8 mouse cellular contexts compared by ENCODE assay signal in genomic region chr10:128175996-128176755, GRCm38 (mm10). TPM values are rescaled to one million over a fixed set of nuclear protein-coding genes. Genes with fewer than 3 reads are reported as not detected.
A peak's percentile ranks its signal among the peaks of the same experiment; 100 is the strongest.
DNase-seq lines count a peak whose midpoint lies in the region; ATAC-seq and TF ChIP-seq lines count a peak whose summit lies in the region.

No protein-coding gene starts in this region.

- peak overlapping the region; percentile 81 for H3K4me2 ChIP-seq in embryonic facial prominence, embryonic 12.5 days (replicated peaks)
- H3K4me2 ChIP-seq in limb, embryonic 14.5 days (replicated peaks; ENCODE audit: low read depth, low read length, severe bottlenecking): peak overlapping the region; percentile 79
- peak overlapping the region; percentile 58 for H3K4me2 ChIP-seq in midbrain, embryonic 14.5 days (ENCODE audit: low read length)

- H3K36me3 ChIP-seq in embryonic facial prominence, embryonic 12.5 days: no peaks in the 10 kb centered on the region
- no peaks in the 10 kb centered on the region for H3K36me3 ChIP-seq in kidney, adult 2 months (ENCODE audit: control insufficient read depth, insufficient read depth, low read length)
- H3K36me3 ChIP-seq in limb, embryonic 14.5 days (ENCODE audit: control insufficient read depth, insufficient read depth, low read length): no peaks in the 10 kb centered on the region
- H3K36me3 ChIP-seq in midbrain, embryonic 14.5 days (ENCODE audit: control insufficient read depth, insufficient read depth, low read length): no peaks in the 10 kb centered on the region
- no peaks in the 10 kb centered on the region for H3K36me3 ChIP-seq in spleen, adult 2 months (ENCODE audit: control insufficient read depth, insufficient read depth, low read length)

- no peak for TF ChIP-seq POLR2A in kidney, adult 2 months (IDR thresholded peaks at IDR 0.05; ENCODE audit: low read depth, low read length)
- no peak for TF ChIP-seq POLR2A in limb, embryonic 14.5 days (IDR thresholded peaks at IDR 0.05; ENCODE audit: borderline replicate concordance, extremely low read depth, insufficient read depth, insufficient read length)
- TF ChIP-seq POLR2A in spleen, adult 2 months (IDR thresholded peaks at IDR 0.05; ENCODE audit: low read depth, low read length): no peak

- TF ChIP-seq CTCF in kidney, adult 2 months (conservative IDR thresholded peaks at IDR 0.05; ENCODE audit: insufficient read depth, insufficient read length, low read depth, low read length): no peak
- no peak for TF ChIP-seq CTCF in spleen, adult 2 months (IDR thresholded peaks at IDR 0.05; ENCODE audit: extremely low read depth, insufficient read depth, insufficient read length, insufficient replicate concordance)

- H3K4me1 ChIP-seq in embryonic facial prominence, embryonic 12.5 days: peaks cover 22% of the 10 kb centered on the region
- H3K4me1 ChIP-seq in kidney, adult 2 months (ENCODE audit: control insufficient read depth, insufficient read depth, low read length): peaks cover 16% of the 10 kb centered on the region
- H3K4me1 ChIP-seq in limb, embryonic 14.5 days (ENCODE audit: control insufficient read depth, insufficient read depth, low read length): peaks cover 23% of the 10 kb centered on the region
- H3K4me1 ChIP-seq in midbrain, embryonic 14.5 days (ENCODE audit: control insufficient read depth, insufficient read depth, low read length): peaks cover 10% of the 10 kb centered on the region
- H3K4me1 ChIP-seq in spleen, adult 2 months (ENCODE audit: control insufficient read depth, insufficient read depth, insufficient read length): peaks cover 7% of the 10 kb centered on the region; the same call in 1 of the 2 replicates

- H3K27me3 ChIP-seq in embryonic facial prominence, embryonic 12.5 days: no peaks in the 10 kb centered on the region
- no peaks in the 10 kb centered on the region for H3K27me3 ChIP-seq in kidney, adult 2 months (replicated peaks; ENCODE audit: control insufficient read depth, insufficient read depth, low read length)
- no peaks in the 10 kb centered on the region for H3K27me3 ChIP-seq in limb, embryonic 14.5 days (ENCODE audit: control insufficient read depth, insufficient read depth, low read length)
- H3K27me3 ChIP-seq in midbrain, embryonic 14.5 days (ENCODE audit: control insufficient read depth, insufficient read depth, low read length): no peaks in the 10 kb centered on the region
- H3K27me3 ChIP-seq in spleen, adult 2 months (ENCODE audit: control insufficient read depth, insufficient read depth, low read length): no peaks in the 10 kb centered on the region

- 1% methylated on average over 17 of the region's 17 CpGs for WGBS in embryonic facial prominence, embryonic 12.5 days
- under 1% methylated on average over 17 of the region's 17 CpGs for WGBS in kidney, adult 2 months
- WGBS in limb, embryonic 14.5 days: under 1% methylated on average over 16 of the region's 17 CpGs
- WGBS in midbrain, embryonic 14.5 days: 1% methylated on average over 17 of the region's 17 CpGs
- WGBS in spleen, adult 2 months: under 1% methylated on average over 17 of the region's 17 CpGs

- peak overlapping the region; percentile 62 for H3K4me3 ChIP-seq in embryonic facial prominence, embryonic 12.5 days
- H3K4me3 ChIP-seq in kidney, adult 2 months (ENCODE audit: insufficient read depth, low read depth, low read length): peak overlapping the region; percentile 69
- peak overlapping the region; percentile 65 for H3K4me3 ChIP-seq in limb, embryonic 14.5 days (replicated peaks; ENCODE audit: low read length)
- peak overlapping the region; percentile 39 for H3K4me3 ChIP-seq in midbrain, embryonic 14.5 days (replicated peaks; ENCODE audit: low read depth, low read length)
- H3K4me3 ChIP-seq in spleen, adult 2 months (ENCODE audit: extremely low read depth, insufficient read depth, insufficient read length): peak overlapping the region; percentile 99

- peak; percentile 86 for DNase-seq in A20 (ENCODE audit: low read depth, low spot score)
- peak; percentile 76 for DNase-seq in adrenal gland, postnatal 10 days
- DNase-seq in heart, adult 9 months (ENCODE audit: low spot score in 2 of 2): peak; percentile 63 to 80
- peak; percentile 88 for DNase-seq in kidney, adult 2 months
- DNase-seq in limb, embryonic 14.5 days (ENCODE audit: low spot score): peak; percentile 96
- peak; percentile 88 for DNase-seq in midbrain, embryonic 14.5 days
- peak; percentile 70 to 71 for DNase-seq in spleen, adult 2 months (ENCODE audit: low read depth in 1 of 2, low spot score in 2 of 2)

- peak overlapping the region; percentile 69 for H3K9ac ChIP-seq in embryonic facial prominence, embryonic 12.5 days
- peak overlapping the region; percentile 69 for H3K9ac ChIP-seq in limb, embryonic 14.5 days (ENCODE audit: low read depth, low read length, severe bottlenecking)
- peak overlapping the region; percentile 34 for H3K9ac ChIP-seq in midbrain, embryonic 14.5 days (replicated peaks; ENCODE audit: low read length)

- H3K9me3 ChIP-seq in embryonic facial prominence, embryonic 12.5 days: no peaks in the 10 kb centered on the region
- no peaks in the 10 kb centered on the region for H3K9me3 ChIP-seq in limb, embryonic 14.5 days (ENCODE audit: control insufficient read depth, low read length)
- H3K9me3 ChIP-seq in midbrain, embryonic 14.5 days (ENCODE audit: control insufficient read depth, low read length): no peaks in the 10 kb centered on the region

- ATAC-seq in embryonic facial prominence, embryonic 12.5 days (ENCODE audit: insufficient number of reproducible peaks, insufficient read depth, low FRiP score, low TSS enrichment): peak; percentile 72; the same call in 1 of the 2 replicates
- peak; percentile 91 for ATAC-seq in limb, embryonic 14.5 days (ENCODE audit: low FRiP score, low read depth)
- ATAC-seq in midbrain, embryonic 14.5 days (ENCODE audit: low FRiP score, low TSS enrichment): peak; percentile 71; the same call in 1 of the 2 replicates

- H3K27ac ChIP-seq in embryonic facial prominence, embryonic 12.5 days: peak overlapping the region; percentile 95
- peak overlapping the region; percentile 77 for H3K27ac ChIP-seq in kidney, adult 2 months (ENCODE audit: insufficient read depth, low read depth, low read length)
- peak overlapping the region; percentile 91 for H3K27ac ChIP-seq in limb, embryonic 14.5 days (replicated peaks; ENCODE audit: low read depth, low read length)
- H3K27ac ChIP-seq in midbrain, embryonic 14.5 days (replicated peaks; ENCODE audit: low read depth, low read length): peak overlapping the region; percentile 46; the same call in 1 of the 2 replicates
- 0 out of 2 replicates have a peak overlapping the region, but pooled peaks have one; percentile 15 for H3K27ac ChIP-seq in spleen, adult 2 months (ENCODE audit: insufficient read depth, low read length)

RNA-seq across cellular contexts. Expression of gene Rbms2, which starts 3.9 kb away (rescaled TPM):
- 10 to 100 TPM; 65.3 to 74.8 TPM for total RNA-seq in adrenal gland, postnatal 10 days (2021)
- polyA plus RNA-seq in embryonic facial prominence, embryonic 12.5 days (2016; fragmentation: Nextera tagmentation; extraction: Ambion mirVana): 31.7 and 33.6 TPM in 2 replicates
- polyA plus RNA-seq in kidney, adult 2 months (2012; rRNA removed): 69.0 and 70.1 TPM in 2 replicates
- 113 and 117 TPM in 2 replicates for polyA plus RNA-seq in limb, embryonic 14.5 days (2012; rRNA removed)
- 33.8 and 35.9 TPM in 2 replicates for polyA plus RNA-seq in limb, embryonic 14.5 days (2014; fragmentation: Nextera tagmentation; extraction: Ambion mirVana)
- polyA plus RNA-seq in midbrain, embryonic 14.5 days (2014; fragmentation: Nextera tagmentation; extraction: Ambion mirVana): 5.0 and 7.1 TPM in 2 replicates
- polyA plus RNA-seq in spleen, adult 2 months (2012; rRNA removed): 30.0 and 37.0 TPM in 2 replicates

RNA-seq across cellular contexts. Expression of gene Gls2, which starts 18.1 kb away (rescaled TPM):
- total RNA-seq in adrenal gland, postnatal 10 days (2021): 10 to 100 TPM; 12.8 to 22.3 TPM
- 1.1 and 2.7 TPM in 2 replicates for polyA plus RNA-seq in embryonic facial prominence, embryonic 12.5 days (2016; fragmentation: Nextera tagmentation; extraction: Ambion mirVana)
- polyA plus RNA-seq in kidney, adult 2 months (2012; rRNA removed): 0.33 and 0.61 TPM in 2 replicates
- polyA plus RNA-seq in limb, embryonic 14.5 days (2012; rRNA removed): 4.8 and 5.8 TPM in 2 replicates
- polyA plus RNA-seq in limb, embryonic 14.5 days (2014; fragmentation: Nextera tagmentation; extraction: Ambion mirVana): 2.0 and 2.5 TPM in 2 replicates
- 0.70 and 1.3 TPM in 2 replicates for polyA plus RNA-seq in midbrain, embryonic 14.5 days (2014; fragmentation: Nextera tagmentation; extraction: Ambion mirVana)
- 4.7 and 6.6 TPM in 2 replicates for polyA plus RNA-seq in spleen, adult 2 months (2012; rRNA removed)

RNA-seq across cellular contexts. Expression of gene Spryd4, which starts 35.4 kb away (rescaled TPM):
- total RNA-seq in adrenal gland, postnatal 10 days (2021): 10 to 100 TPM; 21.6 to 27.3 TPM
- polyA plus RNA-seq in embryonic facial prominence, embryonic 12.5 days (2016; fragmentation: Nextera tagmentation; extraction: Ambion mirVana): 31.1 TPM in 2 replicates
- polyA plus RNA-seq in kidney, adult 2 months (2012; rRNA removed): 15.5 and 17.3 TPM in 2 replicates
- 22.3 and 27.4 TPM in 2 replicates for polyA plus RNA-seq in limb, embryonic 14.5 days (2012; rRNA removed)
- 36.9 and 38.7 TPM in 2 replicates for polyA plus RNA-seq in limb, embryonic 14.5 days (2014; fragmentation: Nextera tagmentation; extraction: Ambion mirVana)
- 15.1 and 16.8 TPM in 2 replicates for polyA plus RNA-seq in midbrain, embryonic 14.5 days (2014; fragmentation: Nextera tagmentation; extraction: Ambion mirVana)
- polyA plus RNA-seq in spleen, adult 2 months (2012; rRNA removed): 6.0 and 7.6 TPM in 2 replicates

RNA-seq across cellular contexts. Expression of gene Mip, which starts 49.5 kb away (rescaled TPM):
- total RNA-seq in adrenal gland, postnatal 10 days (2021): not detected
- polyA plus RNA-seq in embryonic facial prominence, embryonic 12.5 days (2016; fragmentation: Nextera tagmentation; extraction: Ambion mirVana): 0.69 and 1.1 TPM in 2 replicates
- polyA plus RNA-seq in kidney, adult 2 months (2012; rRNA removed): not detected in 2 replicates
- polyA plus RNA-seq in limb, embryonic 14.5 days (2012; rRNA removed): 0.88 and 1.7 TPM in 2 replicates
- 0.17 and 0.37 TPM in 2 replicates for polyA plus RNA-seq in limb, embryonic 14.5 days (2014; fragmentation: Nextera tagmentation; extraction: Ambion mirVana)
- polyA plus RNA-seq in midbrain, embryonic 14.5 days (2014; fragmentation: Nextera tagmentation; extraction: Ambion mirVana): 0.12 and 0.17 TPM in 2 replicates
- polyA plus RNA-seq in spleen, adult 2 months (2012; rRNA removed): 0.08 TPM in 1 of 2 replicates, not detected in the other

RNA-seq across cellular contexts. Expression of gene Timeless, which starts 55.7 kb away (rescaled TPM):
- total RNA-seq in adrenal gland, postnatal 10 days (2021): 10 to 100 TPM; 16.4 to 21.9 TPM
- polyA plus RNA-seq in embryonic facial prominence, embryonic 12.5 days (2016; fragmentation: Nextera tagmentation; extraction: Ambion mirVana): 80.9 and 81.5 TPM in 2 replicates
- polyA plus RNA-seq in kidney, adult 2 months (2012; rRNA removed): 2.7 and 3.8 TPM in 2 replicates
- 31.7 and 32.4 TPM in 2 replicates for polyA plus RNA-seq in limb, embryonic 14.5 days (2012; rRNA removed)
- 48.6 and 54.7 TPM in 2 replicates for polyA plus RNA-seq in limb, embryonic 14.5 days (2014; fragmentation: Nextera tagmentation; extraction: Ambion mirVana)
- polyA plus RNA-seq in midbrain, embryonic 14.5 days (2014; fragmentation: Nextera tagmentation; extraction: Ambion mirVana): 13.5 and 19.5 TPM in 2 replicates
- polyA plus RNA-seq in spleen, adult 2 months (2012; rRNA removed): 4.8 and 6.7 TPM in 2 replicates

Comparison
In these comparisons a context has a peak if more than half of its experiments do, and no peak if none do; other contexts are left out.
1. Peak in every context shown above with its lines: DNase-seq, ATAC-seq, H3K4me3 ChIP-seq and H3K27ac ChIP-seq.
2. H3K27ac ChIP-seq: peak in every context shown above with its lines; median percentile 95 in embryonic facial prominence, embryonic 12.5 days; 91 in limb, embryonic 14.5 days; 77 in kidney, adult 2 months; 46 in midbrain, embryonic 14.5 days; 15 in spleen, adult 2 months.
3. H3K4me3 ChIP-seq: peak in every context shown above with its lines; median percentile 99 in spleen, adult 2 months; 69 in kidney, adult 2 months; 65 in limb, embryonic 14.5 days; 62 in embryonic facial prominence, embryonic 12.5 days; 39 in midbrain, embryonic 14.5 days.